Comparison of ENCODE assay signal across 8 mouse cellular contexts in genomic region chr2:174331282-174332030, GRCm38 (mm10). TPM values are rescaled to one million over a fixed set of nuclear protein-coding genes. Genes with fewer than 3 reads are reported as not detected.
DNase-seq lines count a peak whose midpoint lies in the region; ATAC-seq and TF ChIP-seq lines count a peak whose summit lies in the region.

No protein-coding gene starts in this region.

- no peak for DNase-seq in cerebellum, adult 2 months
- no peak for DNase-seq in cerebellum, adult 18-20 months
- peak in 1 of 2 experiments; percentile 21 for DNase-seq in spleen, adult 2 months (ENCODE audit: low read depth in 1 of 2, low spot score in 2 of 2)
- DNase-seq in spleen, adult 18-20 months, result no peak
- no peak for DNase-seq in kidney, adult 9 months
- DNase-seq in kidney, adult 8-10 months, result no peak

- no peak overlapping the region for H3K27ac ChIP-seq in cerebellum, adult 2 months (ENCODE audit: insufficient read depth, low read length)
- peak overlapping the region; percentile 77 for H3K27ac ChIP-seq in spleen, adult 2 months (ENCODE audit: insufficient read depth, low read length)
- peak overlapping the region; percentile 100; the same call in 1 of the 2 replicates for H3K27ac ChIP-seq in limb, embryonic 13.5 days
- H3K27ac ChIP-seq in stomach, embryonic 15.5 days, result peak overlapping the region; percentile 98

- peaks cover 4% of the 10 kb centered on the region; the same call in 1 of the 2 replicates for H3K9me3 ChIP-seq in limb, embryonic 13.5 days
- H3K9me3 ChIP-seq in stomach, embryonic 15.5 days, result no peaks in the 10 kb centered on the region

- no peak for TF ChIP-seq POLR2A in cerebellum, adult 2 months (IDR thresholded peaks at IDR 0.05; ENCODE audit: borderline replicate concordance, insufficient read depth, low read length)
- no peak for TF ChIP-seq POLR2A in spleen, adult 2 months (IDR thresholded peaks at IDR 0.05; ENCODE audit: low read depth, low read length)

- 14% methylated on average over 12 of the region's 12 CpGs for WGBS in cerebellum, adult 2 months
- 29% methylated on average over 12 of the region's 12 CpGs for WGBS in spleen, adult 2 months
- 20% methylated on average over 12 of the region's 12 CpGs for WGBS in limb, embryonic 13.5 days
- WGBS in stomach, embryonic 15.5 days, result 16% methylated on average over 12 of the region's 12 CpGs

- no peak for TF ChIP-seq CTCF in cerebellum, adult 2 months (IDR thresholded peaks at IDR 0.05; ENCODE audit: borderline replicate concordance, insufficient read depth, low read depth, low read length)
- TF ChIP-seq CTCF in spleen, adult 2 months (IDR thresholded peaks at IDR 0.05; ENCODE audit: extremely low read depth, insufficient read depth, insufficient read length, insufficient replicate concordance), result no peak

- H3K4me1 ChIP-seq in cerebellum, adult 2 months (ENCODE audit: control insufficient read depth, insufficient read depth, low read length), result peaks cover 3% of the 10 kb centered on the region; the same call in 1 of the 2 replicates
- peaks cover 21% of the 10 kb centered on the region for H3K4me1 ChIP-seq in spleen, adult 2 months (ENCODE audit: control insufficient read depth, insufficient read depth, insufficient read length)
- peaks cover 55% of the 10 kb centered on the region for H3K4me1 ChIP-seq in limb, embryonic 13.5 days
- H3K4me1 ChIP-seq in stomach, embryonic 15.5 days, result peaks cover 27% of the 10 kb centered on the region

- 0 out of 2 replicates have a peak, but pooled peaks cover 1% of the 10 kb centered on the region for H3K36me3 ChIP-seq in spleen, adult 2 months (ENCODE audit: control insufficient read depth, insufficient read depth, low read length)
- H3K36me3 ChIP-seq in limb, embryonic 13.5 days, result peaks cover 31% of the 10 kb centered on the region
- H3K36me3 ChIP-seq in stomach, embryonic 15.5 days, result no peaks in the 10 kb centered on the region

- peak overlapping the region; percentile 80 for H3K4me2 ChIP-seq in limb, embryonic 13.5 days (replicated peaks)
- peak overlapping the region; percentile 74 for H3K4me2 ChIP-seq in stomach, embryonic 15.5 days

- peak overlapping the region; percentile 100 for H3K9ac ChIP-seq in limb, embryonic 13.5 days
- H3K9ac ChIP-seq in stomach, embryonic 15.5 days, result peak overlapping the region; percentile 97; the same call in 1 of the 2 replicates

- H3K27me3 ChIP-seq in cerebellum, adult 2 months (ENCODE audit: control insufficient read depth, insufficient read depth, low read length), result no peaks in the 10 kb centered on the region
- H3K27me3 ChIP-seq in spleen, adult 2 months (ENCODE audit: control insufficient read depth, insufficient read depth, low read length), result no peaks in the 10 kb centered on the region
- H3K27me3 ChIP-seq in limb, embryonic 13.5 days, result no peaks in the 10 kb centered on the region
- no peaks in the 10 kb centered on the region for H3K27me3 ChIP-seq in stomach, embryonic 15.5 days (replicated peaks)

- no peak for ATAC-seq in limb, embryonic 13.5 days (ENCODE audit: low FRiP score, low read depth)
- ATAC-seq in stomach, embryonic 15.5 days (ENCODE audit: insufficient read depth, low FRiP score, low read depth), result no peak

- H3K4me3 ChIP-seq in cerebellum, adult 2 months (replicated peaks; ENCODE audit: insufficient read depth, low read depth, low read length), result peak overlapping the region; percentile 84
- peak overlapping the region; percentile 99 for H3K4me3 ChIP-seq in spleen, adult 2 months (ENCODE audit: extremely low read depth, insufficient read depth, insufficient read length)
- H3K4me3 ChIP-seq in limb, embryonic 13.5 days, result peak overlapping the region; percentile 97
- H3K4me3 ChIP-seq in stomach, embryonic 15.5 days (replicated peaks), result peak overlapping the region; percentile 95

RNA-seq across cellular contexts. Expression of gene Gm20721, which starts 15.1 kb away (rescaled TPM):
- 0.06 and 0.07 TPM in 2 replicates for polyA plus RNA-seq in cerebellum, adult 2 months (2012; rRNA removed)
- polyA plus RNA-seq in spleen, adult 2 months (2012; rRNA removed), result 0.09 and 0.16 TPM in 2 replicates
- 21.5 and 25.3 TPM in 2 replicates for polyA plus RNA-seq in limb, embryonic 13.5 days (2015; fragmentation: Nextera tagmentation; extraction: Ambion mirVana)
- 37.5 and 62.9 TPM in 2 replicates for polyA plus RNA-seq in stomach, embryonic 15.5 days (2015; fragmentation: Nextera tagmentation; extraction: Ambion mirVana)

RNA-seq across cellular contexts. Expression of gene Gnas, which starts 47.3 kb away (rescaled TPM):
- 2,758 and 2,923 TPM in 2 replicates for polyA plus RNA-seq in cerebellum, adult 2 months (2012; rRNA removed)
- polyA plus RNA-seq in spleen, adult 2 months (2012; rRNA removed), result 515 and 602 TPM in 2 replicates
- polyA plus RNA-seq in limb, embryonic 13.5 days (2015; fragmentation: Nextera tagmentation; extraction: Ambion mirVana), result 1,943 and 1,947 TPM in 2 replicates
- 1,615 and 1,630 TPM in 2 replicates for polyA plus RNA-seq in stomach, embryonic 15.5 days (2015; fragmentation: Nextera tagmentation; extraction: Ambion mirVana)

Comparison
In these comparisons a context has a peak if more than half of its experiments do, and no peak if none do; other contexts are left out.
1. RNA of gene Gm20721, which starts 15.1 kb away (polyA plus RNA-seq): 37.5 to 62.9 TPM in stomach, embryonic 15.5 days and 21.5 to 25.3 TPM in limb, embryonic 13.5 days; 0.09 to 0.16 TPM in spleen, adult 2 months and 0.06 to 0.07 TPM in cerebellum, adult 2 months; every median in the first group is over 10 times any median in the second.
2. Peak in every context shown above with its lines, with median percentiles within 50 percentile points of each other: H3K4me3 ChIP-seq.